Comparison of ENCODE assay signal across 8 mouse cellular contexts in the genomic region with DNA sequence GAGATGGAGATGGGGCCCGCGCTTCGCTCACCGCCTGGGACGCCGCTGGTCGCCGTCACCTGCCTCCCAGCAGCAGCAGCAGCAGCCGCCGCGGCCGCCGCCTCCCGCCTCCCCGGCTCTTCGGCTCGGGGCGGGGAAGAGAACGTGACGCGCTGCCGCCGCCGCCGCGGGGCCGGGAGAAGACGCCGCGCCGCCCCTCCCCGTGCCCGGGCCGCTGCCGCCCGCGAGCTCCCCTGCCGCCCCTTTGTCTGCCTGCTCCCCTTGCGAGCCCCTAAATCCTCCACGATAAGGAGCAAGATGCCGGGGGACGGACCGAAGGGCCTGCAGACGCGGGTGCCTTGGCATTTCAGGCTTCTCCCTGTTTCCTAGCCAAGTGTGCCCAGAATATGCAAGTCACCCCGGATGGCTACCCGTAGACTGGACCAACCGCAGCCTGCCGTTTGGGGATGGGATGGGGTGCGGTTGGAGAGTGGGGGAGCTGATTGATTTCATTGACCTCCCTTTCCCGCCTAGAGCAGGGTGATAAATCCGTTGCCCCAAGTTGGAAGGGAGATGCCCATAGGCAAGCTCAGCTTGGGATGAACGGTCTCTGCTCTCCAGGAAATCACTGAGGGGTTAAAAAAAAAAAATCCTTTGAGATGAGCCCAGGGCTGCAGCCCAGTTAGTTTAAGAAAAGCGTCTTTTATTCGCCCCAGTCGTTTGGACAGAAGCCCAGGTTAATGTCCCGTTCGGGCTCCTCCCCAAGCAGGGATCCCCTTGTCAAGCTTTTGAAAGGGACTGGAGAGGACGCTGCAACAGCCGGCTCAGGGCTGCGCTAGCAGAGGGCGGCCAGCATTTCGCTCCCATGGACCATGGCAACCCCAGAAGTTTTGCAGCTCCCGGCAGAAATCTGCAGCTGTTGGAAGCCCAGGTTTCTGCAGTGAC. TPM values are rescaled to one million over a fixed set of nuclear protein-coding genes. Genes with fewer than 3 reads are reported as not detected.
DNase-seq lines count a peak whose midpoint lies in the region; ATAC-seq and TF ChIP-seq lines count a peak whose summit lies in the region.

TSS of gene Clip1 (minus strand) at position 398 of the 924 bp plus-strand sequence.

- H3K36me3 ChIP-seq in neural tube, embryonic 15.5 days: no peaks in the 10 kb centered on the region

- peak within 1 kb of the TSS; percentile 82 for H3K4me2 ChIP-seq in neural tube, embryonic 15.5 days

- intact Hi-C loops in heart, postnatal 25 days (cut with DNase I): loop anchor here (2.0 kb wide), 1 partner anchor 14 kb away; no protein-coding TSS in a partner anchor

- peaks cover 14% of the 10 kb centered on the region for H3K4me1 ChIP-seq in lung, adult 2 months (ENCODE audit: control insufficient read depth, insufficient read depth, low read length)
- peaks cover 43% of the 10 kb centered on the region for H3K4me1 ChIP-seq in neural tube, embryonic 15.5 days

- H3K27me3 ChIP-seq in Patski: no peaks in the 10 kb centered on the region
- H3K27me3 ChIP-seq in neural tube, embryonic 15.5 days (replicated peaks): no peaks in the 10 kb centered on the region

- peak; percentile 47; the same call in 1 of the 2 replicates for TF ChIP-seq POLR2A in lung, adult 2 months (IDR thresholded peaks at IDR 0.05; ENCODE audit: borderline replicate concordance, extremely low read depth, low read depth, low read length)

- no peaks in the 10 kb centered on the region for H3K9me3 ChIP-seq in neural tube, embryonic 15.5 days (replicated peaks)

- CTCF ChIA-PET in Patski (lab: Charles Lee): interaction anchor here (0.8 to 3.4 kb wide), 4 partner anchors 10 to 59 kb away, joined by 3 to 14 read pairs (median 5); no protein-coding TSS in a partner anchor

- ATAC-seq in Patski: peak; percentile 61
- peak; percentile 88 for ATAC-seq in neural tube, embryonic 15.5 days (ENCODE audit: low FRiP score)

- WGBS in lung, adult 2 months: under 1% methylated on average over 64 of the region's 64 CpGs
- WGBS in neural tube, embryonic 15.5 days: under 1% methylated on average over 45 of the region's 64 CpGs

- in situ Hi-C loops in Patski (cut with MboI; ENCODE audit: low pct_unique_long_range_greater_than_20kb): no loop called here

- H3K27ac ChIP-seq in neural tube, embryonic 15.5 days (replicated peaks): peak within 1 kb of the TSS; percentile 99

- peak within 1 kb of the TSS; percentile 98 for H3K9ac ChIP-seq in neural tube, embryonic 15.5 days (replicated peaks)

- peak within 1 kb of the TSS; percentile 94 for H3K4me3 ChIP-seq in lung, adult 2 months (replicated peaks; ENCODE audit: extremely low read depth, low read depth, low read length)
- H3K4me3 ChIP-seq in neural tube, embryonic 15.5 days (replicated peaks): peak within 1 kb of the TSS; percentile 94

- no peak for TF ChIP-seq CTCF in Patski (IDR thresholded peaks at IDR 0.05)
- no peak for TF ChIP-seq CTCF in lung, adult 2 months (IDR thresholded peaks at IDR 0.05; ENCODE audit: insufficient read depth, low read length)

- no peak for DNase-seq in Patski (ENCODE audit: low read depth, low spot score)
- peak; percentile 55 for DNase-seq in cerebellum, adult 8-10 months
- DNase-seq in forelimb bud, embryonic 11.5 days (ENCODE audit: low read depth, low spot score): peak; percentile 52
- DNase-seq in heart, postnatal 25 days (ENCODE audit: low spot score): peak; percentile 56
- DNase-seq in layer of hippocampus, adult 18-20 months (ENCODE audit: low spot score in 2 of 2): peak; percentile 64 to 74
- DNase-seq in lung, adult 2 months: no peak
- peak; percentile 62 for DNase-seq in testis, postnatal 14 days (ENCODE audit: low spot score)

- POLR2A ChIA-PET in Patski (lab: Charles Lee): interaction anchor here (0.6 to 3.0 kb wide), 7 partner anchors 10 to 65 kb away, joined by 3 to 10 read pairs (median 7); partner anchors contain the start of gene Rsrc2

RNA-seq across cellular contexts. Expression of gene Clip1, which starts in this region (rescaled TPM):
- 51.3 TPM for polyA plus RNA-seq in Patski (2021)
- total RNA-seq in heart, postnatal 25 days (2021): 100 to 1,000 TPM; 135 to 152 TPM
- 100 to 1,000 TPM; 127 to 137 TPM for total RNA-seq in layer of hippocampus, adult 18-20 months (2021)
- 30.3 and 49.8 TPM in 2 replicates for polyA plus RNA-seq in lung, adult 2 months (2012; rRNA removed)
- 72.1 and 81.1 TPM in 2 replicates for polyA plus RNA-seq in neural tube, embryonic 15.5 days (2015; fragmentation: Nextera tagmentation; extraction: Ambion mirVana)

Comparison
In these comparisons a context has a peak if more than half of its experiments do, and no peak if none do; other contexts are left out.
1. DNase-seq: peak in cerebellum, adult 8-10 months (single experiment), forelimb bud, embryonic 11.5 days (single experiment), heart, postnatal 25 days (single experiment), layer of hippocampus, adult 18-20 months (2 of 2) and testis, postnatal 14 days (single experiment); none in Patski (single experiment) and lung, adult 2 months (single experiment).